In the genomic region with DNA sequence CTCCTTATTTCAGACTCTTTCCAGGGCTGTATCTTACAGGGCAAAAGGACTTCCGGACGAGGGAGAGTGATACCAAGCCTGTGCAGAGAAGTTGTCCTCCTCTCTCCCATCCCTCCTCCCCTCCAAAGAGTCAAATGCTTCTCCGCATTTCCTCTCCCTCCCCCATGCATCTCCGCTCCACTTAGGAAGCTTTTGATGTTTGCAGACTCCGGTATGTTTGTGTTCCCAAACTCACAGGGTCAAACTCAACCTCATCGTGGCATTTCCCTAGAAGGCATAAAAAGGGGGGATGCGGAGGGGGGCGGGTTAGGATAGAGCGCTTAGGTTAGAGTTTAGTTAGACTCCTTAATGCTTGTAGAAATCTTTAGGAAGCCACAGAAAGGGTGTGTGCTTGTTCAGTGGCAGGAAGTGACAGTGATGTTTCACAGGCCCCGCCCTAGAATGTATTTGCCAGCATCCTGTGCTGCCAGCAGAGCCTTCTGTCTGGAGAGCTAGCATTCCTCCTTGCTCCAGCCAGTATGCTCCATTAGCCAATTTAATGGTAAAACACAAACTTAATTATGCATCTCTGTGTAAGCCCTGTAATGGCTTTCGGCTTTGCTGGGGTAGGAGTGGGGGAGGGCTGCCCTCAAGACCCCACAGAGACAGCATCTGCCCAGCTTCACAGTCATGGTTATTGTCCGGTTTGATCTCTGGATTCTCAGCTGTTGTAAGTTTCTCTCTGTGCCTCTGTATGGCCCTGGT, we compare ENCODE assay signal across 8 mouse cellular contexts. TPM values are rescaled to one million over a fixed set of nuclear protein-coding genes. Genes with fewer than 3 reads are reported as not detected.
A peak's percentile ranks its signal among the peaks of the same experiment; 100 is the strongest.
DNase-seq lines count a peak whose midpoint lies in the region; ATAC-seq and TF ChIP-seq lines count a peak whose summit lies in the region.

No protein-coding gene starts in this region.

- peak overlapping the region; percentile 26 for H3K4me3 ChIP-seq in layer of hippocampus, adult 2 months
- peak overlapping the region; percentile 32 for H3K4me3 ChIP-seq in intestine, embryonic 14.5 days (ENCODE audit: low read depth, low read length)
- H3K4me3 ChIP-seq in liver, postnatal 0 days (ENCODE audit: low read depth, low read length) = peak overlapping the region; percentile 43

- no peaks in the 10 kb centered on the region for H3K9me3 ChIP-seq in intestine, embryonic 14.5 days (ENCODE audit: control insufficient read depth, low read length)
- H3K9me3 ChIP-seq in liver, postnatal 0 days (ENCODE audit: low read length) = no peaks in the 10 kb centered on the region

- peak; percentile 95 for ATAC-seq in common myeloid progenitor, adult 5-6 weeks (replicated peaks; ENCODE audit: low read depth, poor library complexity, severe bottlenecking)
- peak; percentile 89 for ATAC-seq in granulocyte monocyte progenitor cell, adult 5-6 weeks (replicated peaks; ENCODE audit: poor library complexity, severe bottlenecking)
- ATAC-seq in intestine, embryonic 14.5 days (replicated peaks; ENCODE audit: low FRiP score, low TSS enrichment, low read depth) = peak; percentile 72
- ATAC-seq in liver, postnatal 0 days = peak; percentile 87

- no peaks in the 10 kb centered on the region for H3K36me3 ChIP-seq in intestine, embryonic 14.5 days (ENCODE audit: control insufficient read depth, insufficient read depth, low read length)
- H3K36me3 ChIP-seq in liver, postnatal 0 days (replicated peaks; ENCODE audit: insufficient read depth, low read length) = no peaks in the 10 kb centered on the region

- H3K27ac ChIP-seq in layer of hippocampus, adult 2 months = peak overlapping the region; percentile 84
- H3K27ac ChIP-seq in intestine, embryonic 14.5 days (ENCODE audit: low read depth) = peak overlapping the region; percentile 79
- H3K27ac ChIP-seq in liver, postnatal 0 days (ENCODE audit: low read depth) = peak overlapping the region; percentile 80

- peak overlapping the region; percentile 66 for H3K4me2 ChIP-seq in intestine, embryonic 14.5 days (ENCODE audit: low read length)
- H3K4me2 ChIP-seq in liver, postnatal 0 days (ENCODE audit: low read depth, low read length) = peak overlapping the region; percentile 73

- peaks cover 10% of the 10 kb centered on the region; the same call in 1 of the 2 replicates for H3K4me1 ChIP-seq in intestine, embryonic 14.5 days (replicated peaks; ENCODE audit: control insufficient read depth, insufficient read depth, low read length)
- H3K4me1 ChIP-seq in liver, postnatal 0 days (ENCODE audit: insufficient read depth) = peaks cover 7% of the 10 kb centered on the region

- peak overlapping the region; percentile 34 for H3K9ac ChIP-seq in intestine, embryonic 14.5 days (ENCODE audit: low read length)
- H3K9ac ChIP-seq in liver, postnatal 0 days (replicated peaks) = peak overlapping the region; percentile 51

- H3K27me3 ChIP-seq in intestine, embryonic 14.5 days (replicated peaks; ENCODE audit: control insufficient read depth, insufficient read depth, low read length) = no peaks in the 10 kb centered on the region
- no peaks in the 10 kb centered on the region for H3K27me3 ChIP-seq in liver, postnatal 0 days (ENCODE audit: insufficient read depth, low read length)

- TF ChIP-seq CTCF in layer of hippocampus, adult 2 months (conservative IDR thresholded peaks at IDR 0.05) = no peak
- no peak for TF ChIP-seq CTCF in liver, postnatal 0 days (IDR thresholded peaks at IDR 0.05; ENCODE audit: low read depth)

- WGBS in intestine, embryonic 14.5 days = 4% methylated on average over 12 of the region's 12 CpGs
- 9% methylated on average over 12 of the region's 12 CpGs for WGBS in liver, postnatal 0 days (ENCODE audit: insufficient replicate concordance)

- no peak for TF ChIP-seq EP300 in liver, postnatal 0 days (IDR thresholded peaks at IDR 0.05; ENCODE audit: low read depth)

- no peak for DNase-seq in layer of hippocampus, adult 2 months (ENCODE audit: low spot score in 2 of 2)
- no peak for DNase-seq in layer of hippocampus, postnatal 25 days (ENCODE audit: extremely low spot score in 1 of 2, low spot score in 1 of 2)
- peak; percentile 73 for DNase-seq in intestine, embryonic 14.5 days (ENCODE audit: low spot score)
- peak; percentile 62 for DNase-seq in liver, postnatal 0 days
- peak; percentile 65 to 76 for DNase-seq in natural killer cell, adult 2 months (ENCODE audit: low spot score in 2 of 2)
- peak; percentile 62 for DNase-seq in yolk sac, embryonic 10.5 days (ENCODE audit: low spot score)

RNA-seq across cellular contexts. Expression of a gene that starts 18.6 kb away (rescaled TPM):
- total RNA-seq in layer of hippocampus, adult 2 months (2021) = under 1 TPM; 0.33 to 0.34 TPM
- 1 to 10 TPM; 1.1 TPM for total RNA-seq in layer of hippocampus, postnatal 25 days (2021)
- total RNA-seq in common myeloid progenitor, adult 5-6 weeks (2017) = 41.4 and 44.4 TPM in 2 replicates
- total RNA-seq in granulocyte monocyte progenitor cell, adult 5-6 weeks (2014; fragmentation: Nextera tagmentation) = 8.9 and 16.0 TPM in 2 replicates
- total RNA-seq in granulocyte monocyte progenitor cell, adult 5-6 weeks (2017) = 29.1 and 29.3 TPM in 2 replicates
- polyA plus RNA-seq in intestine, embryonic 14.5 days (2014; fragmentation: Nextera tagmentation; extraction: Ambion mirVana) = 7.3 and 8.3 TPM in 2 replicates
- polyA plus RNA-seq in liver, postnatal 0 days (2015; fragmentation: Nextera tagmentation; extraction: Ambion mirVana) = 5.4 and 6.5 TPM in 2 replicates

Comparison
In these comparisons a context has a peak if more than half of its experiments do, and no peak if none do; other contexts are left out.
1. DNase-seq: peak in intestine, embryonic 14.5 days (single experiment), liver, postnatal 0 days (single experiment), natural killer cell, adult 2 months (2 of 2) and yolk sac, embryonic 10.5 days (single experiment); none in layer of hippocampus, adult 2 months (0 of 2) and layer of hippocampus, postnatal 25 days (0 of 2).
2. RNA of a gene that starts 18.6 kb away (total RNA-seq): 41.4 to 44.4 TPM in common myeloid progenitor, adult 5-6 weeks and 8.9 to 29.3 TPM in granulocyte monocyte progenitor cell, adult 5-6 weeks; 1.1 TPM in layer of hippocampus, postnatal 25 days and 0.33 to 0.34 TPM in layer of hippocampus, adult 2 months; every median in the first group is over 4 times any median in the second.
3. Peak in every context shown above with its lines, with median percentiles within 50 percentile points of each other: H3K27ac ChIP-seq, H3K4me3 ChIP-seq and ATAC-seq.